Mouse (Mus musculus) lung, embryonic 14.5 days (tissue): ENCODE data around the gene Ube2v1. TPM values are rescaled to one million over a fixed set of nuclear protein-coding genes. Genes with fewer than 3 reads are reported as not detected.
A peak's percentile ranks its signal among the peaks of the same experiment; 100 is the strongest.
"Not testable (repeated sequence)": the region's sequence is repeated elsewhere in the genome, so short reads cannot be mapped to it uniquely, and the experiment has no call there.

ENCODE experiments used
- ATAC-seq: fragments of 200-750 bp; cut with Nextera tagmentation; 2 replicates; pipeline ENCODE4 v1.8.0; 2017; ENCODE audit warnings: mild to moderate bottlenecking, moderate TSS enrichment, moderate library complexity; ENCODE audit not compliant: insufficient read depth
- DNase-seq: peaks from one replicate; pipeline ENCODE4 v3.0.0-alpha.2; 2015
- H3K27ac ChIP-seq: fragments of 300-500 bp; sonication (generic); 2 replicates; pipeline ENCODE4 v1.5.1; 2014; ENCODE audit warnings: low read depth, mild to moderate bottlenecking, moderate library complexity
- H3K27me3 ChIP-seq: fragments of 300-500 bp; sonication (generic); 2 replicates; pipeline ENCODE4 v1.6.1; 2014; ENCODE audit warnings: low read length, control low read depth; ENCODE audit not compliant: insufficient read depth
- H3K36me3 ChIP-seq: fragments of 300-500 bp; sonication (generic); 2 replicates; pipeline ENCODE4 v1.6.1; 2014; ENCODE audit warnings: control low read depth; ENCODE audit not compliant: insufficient read depth
- H3K4me1 ChIP-seq: fragments of 300-500 bp; sonication (generic); 2 replicates; pipeline ENCODE4 v1.6.1; 2014; ENCODE audit warnings: antibody characterized with exemption, control low read depth; ENCODE audit not compliant: insufficient read depth
- H3K4me2 ChIP-seq: fragments of 300-500 bp; sonication (generic); 2 replicates; pipeline ENCODE4 v1.6.1; 2014; ENCODE audit warnings: mild to moderate bottlenecking
- H3K4me3 ChIP-seq: fragments of 300-500 bp; sonication (generic); 2 replicates; pipeline ENCODE4 v1.5.1; 2014; ENCODE audit warnings: low read depth, low read length
- H3K9ac ChIP-seq: fragments of 300-500 bp; sonication (generic); 2 replicates; pipeline ENCODE4 v1.6.1; 2014
- H3K9me3 ChIP-seq: fragments of 300-500 bp; sonication (generic); 2 replicates; pipeline ENCODE4 v1.6.1; 2016; ENCODE audit warnings: low read depth, low read length, control low read depth
- CTCF ChIP-seq: IDR thresholded peaks from 2 replicates; pipeline ENCODE4 v1.5.1; 2016; ENCODE audit warnings: antibody characterized with exemption, low read depth
- WGBS: fragments of 180-500 bp; shearing (Covaris S2); extraction: QIAGEN DNeasy Blood & Tissue Kit; methylation state at CpG from one replicate; pipeline ENCODE4 v1.1.7; 2014; 5-methylcytosine and 5-hydroxymethylcytosine counted together
- polyA plus RNA-seq: library from polyadenylated mRNA; unstranded; fragments of >200 nt; fragmentation: Nextera tagmentation; extraction: Ambion mirVana; gene quantifications from 2 replicates; pipeline ENCODE4 v1.2.1, GENCODE M21; 2014

The Ube2v1 gene
- polyA plus RNA-seq, 1 experiment from 2014 or later = 293 TPM

DNA sequence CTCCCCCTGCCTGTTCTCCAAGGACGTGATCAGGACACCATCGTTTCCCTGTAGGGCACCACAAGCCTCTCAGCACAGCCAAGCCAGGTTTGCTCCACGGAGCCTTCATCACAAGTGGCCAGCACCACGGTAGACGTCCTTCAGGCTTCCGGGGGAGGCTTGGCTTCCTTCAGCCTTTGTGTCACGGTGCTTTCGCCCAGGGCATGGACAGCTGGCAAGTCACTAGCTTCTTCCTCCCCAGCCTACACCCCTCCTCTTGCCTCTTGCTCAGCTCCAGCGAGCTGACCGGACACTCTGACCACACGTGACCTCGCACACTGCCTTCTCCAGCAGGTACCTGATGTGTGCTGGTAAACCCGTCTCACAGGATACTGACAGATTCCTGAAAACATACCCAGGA, 9.5 kb downstream of the Ube2v1 start:
- H3K9ac ChIP-seq = no peak overlapping the region
- no peaks in the 10 kb centered on the region for H3K27me3 ChIP-seq
- no peak for DNase-seq
- H3K27ac ChIP-seq = no peak overlapping the region
- TF ChIP-seq CTCF = no peak
- no peaks in the 10 kb centered on the region for H3K9me3 ChIP-seq
- no peak overlapping the region for H3K4me3 ChIP-seq
- H3K36me3 ChIP-seq = peaks cover 38% of the 10 kb centered on the region
- no peak overlapping the region for H3K4me2 ChIP-seq
- 71% methylated on average over 13 of the region's 13 CpGs for WGBS
- ATAC-seq = no peak
- H3K4me1 ChIP-seq = no peaks in the 10 kb centered on the region

DNA sequence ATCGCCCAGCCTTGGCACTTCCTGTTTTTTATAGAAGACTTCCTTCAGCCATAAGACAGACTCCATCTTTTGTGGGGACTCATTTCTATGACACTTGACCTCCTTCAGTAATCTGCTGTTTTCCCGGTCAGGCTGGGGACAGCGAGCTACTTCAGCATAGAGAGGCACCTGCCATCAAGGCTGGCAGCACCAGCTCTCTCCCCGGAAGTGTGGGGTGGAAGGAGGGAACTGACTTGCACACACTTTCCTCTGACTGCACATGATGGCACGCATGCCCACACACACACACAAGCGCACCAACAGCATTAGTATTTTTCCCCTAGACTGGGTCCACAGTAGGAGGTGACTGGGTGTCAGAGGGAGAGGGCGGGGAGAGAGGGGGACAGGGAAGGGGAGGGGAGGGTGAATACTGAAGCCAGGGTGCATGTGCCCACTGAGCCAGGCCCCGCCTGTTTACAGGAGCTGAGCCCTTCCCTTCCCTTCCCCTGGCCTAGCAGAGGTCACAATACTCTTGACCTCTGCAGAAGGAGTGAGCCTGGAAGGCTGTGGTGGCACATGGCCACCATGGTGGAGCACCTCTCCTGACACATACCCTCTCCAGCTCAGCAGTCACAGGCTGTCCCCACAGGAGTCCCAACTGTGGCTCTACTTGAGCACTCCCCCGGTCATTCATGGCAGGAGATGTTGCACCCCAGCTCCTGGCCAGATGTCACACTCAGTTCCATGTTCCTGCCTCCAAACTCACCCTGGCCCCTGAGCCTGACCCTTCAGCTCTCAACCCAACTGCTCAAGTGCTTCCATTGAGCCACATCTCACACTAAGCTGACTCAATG, 10.4 kb downstream of the Ube2v1 start:
- no peak overlapping the region for H3K9ac ChIP-seq
- H3K27me3 ChIP-seq = no peaks in the 10 kb centered on the region
- no peak for TF ChIP-seq CTCF
- H3K4me3 ChIP-seq = no peak overlapping the region
- no peak overlapping the region for H3K4me2 ChIP-seq
- ATAC-seq = no peak
- WGBS = 68% methylated on average over 9 of the region's 9 CpGs
- H3K27ac ChIP-seq = no peak overlapping the region
- no peak for DNase-seq
- no peaks in the 10 kb centered on the region for H3K4me1 ChIP-seq
- H3K36me3 ChIP-seq = peaks cover 38% of the 10 kb centered on the region
- no peaks in the 10 kb centered on the region for H3K9me3 ChIP-seq

DNA sequence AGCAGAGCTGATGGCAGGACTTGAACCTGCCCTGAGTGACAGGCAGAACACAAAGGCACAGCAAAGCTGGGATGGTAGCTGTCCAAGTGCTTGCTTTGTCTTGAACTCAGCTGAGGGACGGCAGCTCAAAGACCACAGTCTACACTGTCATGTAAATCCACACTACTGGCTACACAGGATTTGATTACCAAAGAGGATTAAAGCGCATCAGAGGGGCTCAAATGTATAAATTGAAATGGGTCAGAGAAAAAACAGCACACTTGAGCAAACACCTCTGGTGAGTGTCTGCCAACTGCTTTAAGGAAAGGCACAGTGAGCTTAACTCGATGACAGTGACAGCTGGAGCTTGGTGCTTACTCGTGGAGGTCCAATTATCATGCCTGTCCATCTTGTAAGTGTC, 14.4 kb downstream of the Ube2v1 start:
- whole genome bisulfite sequencing = 62% methylated on average over 4 of the region's 4 CpGs
- H3K4me2 ChIP-seq = no peak overlapping the region
- ATAC-seq = no peak
- DNase-seq = no peak
- no peaks in the 10 kb centered on the region for H3K27me3 ChIP-seq
- no peak overlapping the region for H3K4me3 ChIP-seq
- H3K27ac ChIP-seq = no peak overlapping the region
- H3K9ac ChIP-seq = no peak overlapping the region
- H3K9me3 ChIP-seq = no peaks in the 10 kb centered on the region
- H3K4me1 ChIP-seq = no peaks in the 10 kb centered on the region
- H3K36me3 ChIP-seq = peaks cover 66% of the 10 kb centered on the region
- TF ChIP-seq CTCF = no peak

DNA sequence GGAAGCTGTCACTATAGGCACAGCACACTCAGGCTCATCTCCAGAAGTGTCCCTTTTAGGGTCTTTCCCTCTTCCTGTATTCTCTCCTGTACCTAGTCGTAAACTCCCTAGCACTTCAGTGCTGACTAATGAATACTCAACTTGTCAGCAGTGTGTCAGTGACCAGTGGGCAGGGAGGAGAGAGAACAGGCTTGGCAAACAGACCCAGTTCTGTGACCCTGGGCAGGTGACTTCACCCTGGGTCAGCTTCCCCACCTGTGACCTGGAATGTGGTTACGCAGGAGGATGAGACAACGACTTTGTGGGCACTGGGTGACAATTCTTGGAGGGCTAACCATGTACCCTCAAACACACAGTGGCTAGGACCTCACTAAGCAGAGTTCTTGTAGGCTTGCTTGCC, 14.9 kb downstream of the Ube2v1 start:
- no peak overlapping the region for H3K4me3 ChIP-seq
- no peaks in the 10 kb centered on the region for H3K27me3 ChIP-seq
- H3K4me2 ChIP-seq = no peak overlapping the region
- DNase-seq (no peak), ATAC-seq (no peak)
- no peaks in the 10 kb centered on the region for H3K4me1 ChIP-seq
- H3K9ac ChIP-seq = no peak overlapping the region
- H3K36me3 ChIP-seq = peaks cover 71% of the 10 kb centered on the region
- no peak overlapping the region for H3K27ac ChIP-seq
- no peaks in the 10 kb centered on the region for H3K9me3 ChIP-seq
- no peak for TF ChIP-seq CTCF
- 75% methylated on average over 3 of the region's 3 CpGs for WGBS

DNA sequence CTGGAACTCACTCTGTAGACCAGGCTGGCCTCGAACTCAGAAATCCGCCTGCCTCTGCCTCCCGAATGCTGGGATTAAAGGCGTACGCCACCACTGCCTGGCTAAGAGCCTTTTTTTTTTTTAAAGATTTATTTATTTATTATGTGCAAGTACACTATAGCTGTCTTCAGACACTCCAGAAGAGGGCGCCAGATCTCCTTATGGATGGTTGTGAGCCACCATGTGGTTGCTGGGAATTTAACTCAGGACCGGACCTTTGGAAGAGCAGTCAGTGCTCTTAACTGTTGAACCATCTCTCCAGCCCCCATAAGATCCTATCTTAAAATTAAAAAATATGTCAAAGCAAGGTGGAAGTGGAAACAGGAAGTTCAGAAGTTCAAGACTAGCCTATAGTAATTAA, 18.6 kb downstream of the Ube2v1 start:
- WGBS = 90% methylated on average over 6 of the region's 7 CpGs
- TF ChIP-seq CTCF = peak; percentile 23; the same call in 1 of the 2 replicates
- not testable (repeated sequence) for H3K27me3 ChIP-seq, DNase-seq, H3K9me3 ChIP-seq, ATAC-seq, H3K4me1 ChIP-seq, H3K4me2 ChIP-seq, H3K9ac ChIP-seq, H3K4me3 ChIP-seq, H3K27ac ChIP-seq
- H3K36me3 ChIP-seq = peaks cover 82% of the 10 kb centered on the region

DNA sequence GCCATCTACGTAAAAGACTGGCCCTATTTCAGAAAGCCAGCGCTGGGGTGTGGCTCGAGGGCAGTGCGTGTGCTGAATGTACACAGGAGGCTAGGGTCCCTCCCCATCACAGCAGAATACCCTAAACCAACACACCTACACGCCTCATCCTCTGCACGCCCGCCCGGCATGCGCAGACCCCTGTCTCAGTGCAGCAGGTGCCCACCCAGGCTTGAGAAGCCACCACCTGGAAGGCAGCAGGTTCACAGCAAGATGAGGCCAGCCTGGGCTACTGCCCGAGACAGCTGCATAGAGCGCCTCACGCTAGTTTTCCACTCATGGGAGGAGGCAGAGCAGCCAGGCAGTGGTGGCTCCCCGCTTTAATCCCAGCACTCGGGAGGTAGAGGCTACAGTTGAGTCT, 19.8 kb downstream of the Ube2v1 start:
- H3K36me3 ChIP-seq = peaks cover 73% of the 10 kb centered on the region
- H3K4me1 ChIP-seq = no peaks in the 10 kb centered on the region
- no peaks in the 10 kb centered on the region for H3K27me3 ChIP-seq
- 93% methylated on average over 14 of the region's 14 CpGs for WGBS
- no peak for TF ChIP-seq CTCF
- H3K4me3 ChIP-seq = no peak overlapping the region
- ATAC-seq (no peak), DNase-seq (no peak)
- H3K9me3 ChIP-seq = no peaks in the 10 kb centered on the region
- no peak overlapping the region for H3K27ac ChIP-seq
- H3K9ac ChIP-seq = no peak overlapping the region
- no peak overlapping the region for H3K4me2 ChIP-seq

DNA sequence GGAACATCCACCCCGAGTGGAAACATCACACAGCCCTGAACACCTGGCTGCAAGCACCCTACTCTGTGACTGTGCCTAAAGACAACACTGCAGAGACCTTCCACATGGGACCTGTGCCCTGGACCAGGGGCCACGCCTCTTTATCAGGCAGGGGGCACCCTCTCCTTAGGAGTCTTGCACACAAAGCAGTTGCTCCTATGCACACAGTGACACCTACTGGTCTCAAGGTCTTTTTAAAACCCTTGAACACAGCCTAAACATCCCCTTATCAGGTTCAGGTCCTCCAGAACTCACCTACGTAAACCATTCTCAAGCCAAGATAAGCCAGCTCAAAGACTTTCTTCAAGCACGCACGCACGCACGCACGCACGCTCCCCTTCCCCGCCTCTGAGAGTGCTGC, 20.6 kb downstream of the Ube2v1 start:
- WGBS = 68% methylated on average over 10 of the region's 10 CpGs
- no peak overlapping the region for H3K27ac ChIP-seq
- ATAC-seq (no peak), DNase-seq (peak; percentile 34)
- no peaks in the 10 kb centered on the region for H3K9me3 ChIP-seq
- no peaks in the 10 kb centered on the region for H3K27me3 ChIP-seq
- no peak overlapping the region for H3K9ac ChIP-seq
- H3K36me3 ChIP-seq = peaks cover 69% of the 10 kb centered on the region
- no peak overlapping the region for H3K4me2 ChIP-seq
- peak; percentile 48 for TF ChIP-seq CTCF
- no peak overlapping the region for H3K4me3 ChIP-seq
- no peaks in the 10 kb centered on the region for H3K4me1 ChIP-seq

DNA sequence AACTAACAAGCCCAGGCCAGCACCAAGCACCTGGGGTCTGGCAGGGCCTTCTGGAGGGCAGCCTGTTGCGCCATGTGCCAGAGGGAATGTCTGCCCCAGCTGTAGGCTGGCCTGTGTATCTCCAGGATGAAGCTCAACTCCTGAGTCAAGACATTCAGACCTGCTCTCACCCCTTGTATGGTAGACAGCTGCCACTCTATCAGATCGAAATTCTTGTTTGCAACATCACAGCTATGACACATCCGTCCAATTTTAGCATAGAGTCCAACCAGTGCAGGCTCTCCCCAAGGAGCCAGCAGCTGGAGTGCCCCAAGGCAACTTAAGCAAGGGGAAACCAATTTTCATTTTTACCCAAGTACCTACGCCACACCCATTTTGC, 25.2 kb downstream of the Ube2v1 start:
- Histone ChIP-seq H3K27ac (no peak overlapping the region), H3K4me3 (no peak overlapping the region), H3K36me3 (peaks cover 27% of the 10 kb centered on the region; the same call in 1 of the 2 replicates), H3K9ac (no peak overlapping the region), H3K9me3 (no peaks in the 10 kb centered on the region), H3K27me3 (no peaks in the 10 kb centered on the region), H3K4me2 (no peak overlapping the region), H3K4me1 (no peaks in the 10 kb centered on the region)
- TF ChIP-seq CTCF = no peak
- DNase-seq (no peak), ATAC-seq (no peak)
- WGBS = 78% methylated on average over 4 of the region's 4 CpGs
